In genomic region chr14:78536281-78537165, GRCm38 (mm10) we compare ENCODE assay signal across 8 mouse cellular contexts. TPM values are rescaled to one million over a fixed set of nuclear protein-coding genes. Genes with fewer than 3 reads are reported as not detected.
DNase-seq lines count a peak whose midpoint lies in the region; ATAC-seq lines count a peak whose summit lies in the region.

Gene Akap11 (minus strand): TSS chr14:78536808.

- WGBS in heart, embryonic 13.5 days, result under 1% methylated on average over 82 of the region's 82 CpGs
- WGBS in liver, embryonic 13.5 days (ENCODE audit: insufficient replicate concordance), result under 1% methylated on average over 82 of the region's 82 CpGs
- WGBS in stomach, embryonic 16.5 days, result under 1% methylated on average over 79 of the region's 82 CpGs

- peak; percentile 84 for ATAC-seq in erythroid progenitor cell, adult 5-6 weeks (replicated peaks; ENCODE audit: low FRiP score, poor library complexity, severe bottlenecking)
- ATAC-seq in heart, embryonic 13.5 days (ENCODE audit: extremely low read depth, insufficient number of reproducible peaks, low FRiP score, low TSS enrichment), result peak; percentile 87
- ATAC-seq in liver, embryonic 13.5 days (ENCODE audit: low read depth), result peak; percentile 89
- peak; percentile 96 for ATAC-seq in stomach, embryonic 16.5 days (ENCODE audit: insufficient read depth, low FRiP score)

- peak within 1 kb of the TSS; percentile 85 for H3K4me3 ChIP-seq in heart, embryonic 13.5 days
- peak within 1 kb of the TSS; percentile 88 for H3K4me3 ChIP-seq in liver, embryonic 13.5 days (replicated peaks)
- peak within 1 kb of the TSS; percentile 87 for H3K4me3 ChIP-seq in stomach, embryonic 16.5 days (replicated peaks; ENCODE audit: low read length)

- DNase-seq in CD4-positive helper T cell, adult 2 months (ENCODE audit: low read depth, low spot score), result peak; percentile 98
- DNase-seq in brain, embryonic 18.5 days (ENCODE audit: low read depth, low spot score), result peak; percentile 90
- DNase-seq in kidney, postnatal 10 days, result peak; percentile 98
- peak; percentile 83 for DNase-seq in liver, embryonic 13.5 days
- peak; percentile 95 for DNase-seq in neural tube, embryonic 10.5 days (ENCODE audit: extremely low spot score, low spot score)

- no peaks in the 10 kb centered on the region for H3K36me3 ChIP-seq in heart, embryonic 13.5 days
- H3K36me3 ChIP-seq in liver, embryonic 13.5 days, result no peaks in the 10 kb centered on the region
- H3K36me3 ChIP-seq in stomach, embryonic 16.5 days (ENCODE audit: control insufficient read depth, insufficient read depth, low read length), result no peaks in the 10 kb centered on the region

- H3K9me3 ChIP-seq in heart, embryonic 13.5 days, result no peaks in the 10 kb centered on the region
- H3K9me3 ChIP-seq in liver, embryonic 13.5 days (replicated peaks), result no peaks in the 10 kb centered on the region
- H3K9me3 ChIP-seq in stomach, embryonic 16.5 days (replicated peaks; ENCODE audit: control insufficient read depth, low read length), result no peaks in the 10 kb centered on the region

- peak within 1 kb of the TSS; percentile 90 for H3K27ac ChIP-seq in heart, embryonic 13.5 days (replicated peaks)
- H3K27ac ChIP-seq in liver, embryonic 13.5 days, result peak within 1 kb of the TSS; percentile 85
- H3K27ac ChIP-seq in stomach, embryonic 16.5 days (ENCODE audit: low read length), result peak within 1 kb of the TSS; percentile 86

- peaks cover 56% of the 10 kb centered on the region for H3K4me1 ChIP-seq in heart, embryonic 13.5 days
- H3K4me1 ChIP-seq in liver, embryonic 13.5 days (replicated peaks), result peaks cover 42% of the 10 kb centered on the region
- H3K4me1 ChIP-seq in stomach, embryonic 16.5 days (ENCODE audit: control insufficient read depth, insufficient read depth, low read length), result peaks cover 23% of the 10 kb centered on the region

- no peaks in the 10 kb centered on the region for H3K27me3 ChIP-seq in heart, embryonic 13.5 days (replicated peaks)
- no peaks in the 10 kb centered on the region for H3K27me3 ChIP-seq in liver, embryonic 13.5 days
- no peaks in the 10 kb centered on the region for H3K27me3 ChIP-seq in stomach, embryonic 16.5 days (ENCODE audit: control insufficient read depth, insufficient read depth, low read length)

- peak within 1 kb of the TSS; percentile 72 for H3K4me2 ChIP-seq in heart, embryonic 13.5 days
- H3K4me2 ChIP-seq in liver, embryonic 13.5 days, result peak within 1 kb of the TSS; percentile 88
- peak within 1 kb of the TSS; percentile 66 for H3K4me2 ChIP-seq in stomach, embryonic 16.5 days (ENCODE audit: low read depth, low read length)

- peak within 1 kb of the TSS; percentile 97 for H3K9ac ChIP-seq in heart, embryonic 13.5 days
- peak within 1 kb of the TSS; percentile 93 for H3K9ac ChIP-seq in liver, embryonic 13.5 days
- peak within 1 kb of the TSS; percentile 95 for H3K9ac ChIP-seq in stomach, embryonic 16.5 days (ENCODE audit: low read length)

RNA-seq across cellular contexts. Expression of gene Akap11, which starts in this region (rescaled TPM):
- 15.5 and 36.4 TPM in 2 replicates for total RNA-seq in erythroid progenitor cell, adult 5-6 weeks (2015; ENCODE audit: low replicate concordance)
- total RNA-seq in erythroid progenitor cell, adult 5-6 weeks (2017; ENCODE audit: low replicate concordance), result 35.6 and 38.9 TPM in 2 replicates
- polyA plus RNA-seq in heart, embryonic 13.5 days (2015; fragmentation: Nextera tagmentation; extraction: Ambion mirVana), result 12.5 and 12.8 TPM in 2 replicates
- 6.9 and 9.4 TPM in 2 replicates for polyA plus RNA-seq in liver, embryonic 13.5 days (2015; fragmentation: Nextera tagmentation; extraction: Ambion mirVana)
- 16.3 and 17.6 TPM in 2 replicates for polyA plus RNA-seq in stomach, embryonic 16.5 days (2015; fragmentation: Nextera tagmentation; extraction: Ambion mirVana)

Comparison
In these comparisons a context has a peak if more than half of its experiments do, and no peak if none do; other contexts are left out.
1. Peak in every context shown above with its lines: DNase-seq, ATAC-seq, H3K4me3 ChIP-seq and H3K27ac ChIP-seq.